Mouse (Mus musculus) CH12.LX (cell line): ENCODE results near the gene Syne1. TPM values are rescaled to one million over a fixed set of nuclear protein-coding genes. Genes with fewer than 3 reads are reported as not detected.

Source experiments
- DNase-seq: peaks from one replicate; pipeline ENCODE4 v3.0.0-alpha.2; 2013; ENCODE audit errors: extremely low read depth
- H3K27ac ChIP-seq: 2 replicates; pipeline ENCODE4 v1.5.1; 2012; ENCODE audit warnings: low read depth, mild to moderate bottlenecking, control low read depth, moderate library complexity; ENCODE audit not compliant: insufficient read depth
- H3K27me3 ChIP-seq: replicated peaks from 2 replicates; pipeline ENCODE3; 2012; ENCODE audit warnings: inconsistent platforms
- H3K36me3 ChIP-seq, 2 experiments: replicated peaks in 1 of 2; 2 replicates each; pipeline versions ENCODE3 to v1.6.1; 2012; ENCODE audit warnings: inconsistent platforms in 1 of 2, low read length in 1 of 2, mild to moderate bottlenecking in 1 of 2, mixed read lengths in 1 of 2, moderate library complexity in 1 of 2; ENCODE audit not compliant: control insufficient read depth in 1 of 2, insufficient read depth in 1 of 2
- H3K4me1 ChIP-seq, 2 experiments: 2 replicates each; pipeline ENCODE4 v1.6.1; 2012; ENCODE audit warnings: inconsistent platforms in 1 of 2, moderate library complexity in 1 of 2; ENCODE audit not compliant: insufficient read depth in 2 of 2, control insufficient read depth in 1 of 2
- H3K4me2 ChIP-seq: 2 replicates; pipeline ENCODE4 v1.6.1; 2012; ENCODE audit warnings: low read depth, mild to moderate bottlenecking, control low read depth; ENCODE audit not compliant: poor library complexity, insufficient read depth, severe bottlenecking
- H3K4me3 ChIP-seq, 3 experiments: fragments of 150-350 bp in 1 of 3; sonication (generic) in 1 of 3; replicated peaks in 1 of 3; 2 replicates each; pipeline versions ENCODE3 to v1.5.1; 2011 to 2012; ENCODE audit warnings: low read depth in 2 of 3, low read length in 2 of 3, mild to moderate bottlenecking in 2 of 3, moderate library complexity in 2 of 3, control low read depth in 1 of 3, improper control_type of control experiment in 1 of 3, inconsistent platforms in 1 of 3, mixed read lengths in 1 of 3; ENCODE audit not compliant: poor library complexity in 1 of 3
- H3K79me2 ChIP-seq: replicated peaks from 2 replicates; pipeline ENCODE4 v1.6.1; 2012; ENCODE audit warnings: mild to moderate bottlenecking, moderate library complexity; ENCODE audit not compliant: control insufficient read depth, poor library complexity, insufficient read depth, severe bottlenecking; ENCODE audit errors: extremely low read depth
- H3K9ac ChIP-seq: 2 replicates; pipeline ENCODE4 v1.6.1; 2012; ENCODE audit warnings: low read depth, mild to moderate bottlenecking, control low read depth, moderate library complexity; ENCODE audit not compliant: insufficient read depth
- H3K9me3 ChIP-seq: replicated peaks from 2 replicates; pipeline ENCODE3; 2012; ENCODE audit warnings: low read length, inconsistent platforms, mixed read lengths
- CHD2 ChIP-seq: IDR thresholded peaks from 2 replicates; pipeline ENCODE4 v1.6.1; 2011; ENCODE audit warnings: low read length, improper control_type of control experiment
- E2F4 ChIP-seq: IDR thresholded peaks from 2 replicates; pipeline ENCODE4 v1.6.1; 2011; ENCODE audit warnings: low read depth, low read length, improper control_type of control experiment; ENCODE audit not compliant: insufficient replicate concordance
- ELF1 ChIP-seq: IDR thresholded peaks from 2 replicates; pipeline ENCODE4 v1.6.1; 2014; ENCODE audit warnings: low read depth, mild to moderate bottlenecking, inconsistent platforms, low read length, improper control_type of control experiment
- EP300 ChIP-seq: IDR thresholded peaks from 2 replicates; pipeline ENCODE4 v1.6.1; 2011; ENCODE audit warnings: low read length, improper control_type of control experiment
- GABPA ChIP-seq: IDR thresholded peaks from 2 replicates; pipeline ENCODE4 v1.6.1; 2012; ENCODE audit warnings: low read depth, low read length, improper control_type of control experiment, inconsistent platforms; ENCODE audit not compliant: insufficient replicate concordance
- HCFC1 ChIP-seq: IDR thresholded peaks from 2 replicates; pipeline ENCODE4 v1.6.1; 2012; ENCODE audit warnings: low read depth, mild to moderate bottlenecking, inconsistent platforms, low read length, improper control_type of control experiment
- IRF4 ChIP-seq: IDR thresholded peaks from 2 replicates; pipeline ENCODE4 v1.6.1; 2014; ENCODE audit warnings: low read depth, mild to moderate bottlenecking, inconsistent platforms, low read length, improper control_type of control experiment
- JUN ChIP-seq: IDR thresholded peaks from 2 replicates; pipeline ENCODE4 v1.6.1; 2011; ENCODE audit warnings: low read depth, mild to moderate bottlenecking, low read length, improper control_type of control experiment, moderate library complexity; ENCODE audit not compliant: insufficient read depth
- JUND ChIP-seq: conservative IDR thresholded peaks from 2 replicates; pipeline ENCODE4 v1.6.1; 2011; ENCODE audit warnings: low read depth, low read length, improper control_type of control experiment
- KAT2A ChIP-seq: IDR thresholded peaks from 2 replicates; pipeline ENCODE4 v1.6.1; 2012; ENCODE audit warnings: low read length, improper control_type of control experiment, inconsistent platforms; ENCODE audit not compliant: insufficient replicate concordance
- MAX ChIP-seq: IDR thresholded peaks from 2 replicates; pipeline ENCODE4 v1.6.1; 2011; ENCODE audit warnings: low read length, improper control_type of control experiment
- MEF2A ChIP-seq: IDR thresholded peaks from 2 replicates; pipeline ENCODE4 v1.6.1; 2014; ENCODE audit warnings: low read depth, mild to moderate bottlenecking, inconsistent platforms, low read length, improper control_type of control experiment, borderline replicate concordance
- MXI1 ChIP-seq: IDR thresholded peaks from 2 replicates; pipeline ENCODE4 v1.6.1; 2011; ENCODE audit warnings: mild to moderate bottlenecking, low read depth, low read length, improper control_type of control experiment
- NELFE ChIP-seq: IDR thresholded peaks from 2 replicates; pipeline ENCODE4 v1.6.1; 2011; ENCODE audit warnings: low read depth, low read length, improper control_type of control experiment
- NRF1 ChIP-seq: IDR thresholded peaks from 2 replicates; pipeline ENCODE4 v1.6.1; 2014; ENCODE audit warnings: low read depth, mild to moderate bottlenecking, inconsistent platforms, low read length, improper control_type of control experiment, moderate library complexity
- POLR2A ChIP-seq: IDR thresholded peaks from 2 replicates; pipeline ENCODE4 v1.6.1; 2011; ENCODE audit warnings: low read depth, mild to moderate bottlenecking, improper control_type of control experiment, low read length
- POLR2AphosphoS2 ChIP-seq: IDR thresholded peaks from 2 replicates; pipeline ENCODE4 v1.6.1; 2011; ENCODE audit warnings: low read depth, low read length, improper control_type of control experiment
- RCOR1 ChIP-seq: conservative IDR thresholded peaks from 2 replicates; pipeline ENCODE4 v1.6.1; 2012; ENCODE audit warnings: low read depth, mild to moderate bottlenecking, inconsistent platforms, low read length, improper control_type of control experiment
- SIN3A ChIP-seq: IDR thresholded peaks from 2 replicates; pipeline ENCODE4 v1.6.1; 2012; ENCODE audit warnings: low read length, improper control_type of control experiment, inconsistent platforms
- SMC3 ChIP-seq: IDR thresholded peaks from 2 replicates; pipeline ENCODE4 v1.6.1; 2011; ENCODE audit warnings: low read depth, low read length, improper control_type of control experiment
- TCF12 ChIP-seq: IDR thresholded peaks from 2 replicates; pipeline ENCODE4 v1.6.1; 2014; ENCODE audit warnings: low read depth, mild to moderate bottlenecking, inconsistent platforms, low read length, improper control_type of control experiment
- UBTF ChIP-seq: IDR thresholded peaks from 2 replicates; pipeline ENCODE4 v1.6.1; 2012; ENCODE audit warnings: low read depth, mild to moderate bottlenecking, inconsistent platforms, low read length, improper control_type of control experiment, moderate library complexity
- USF1 ChIP-seq: IDR thresholded peaks from 2 replicates; pipeline ENCODE4 v1.6.1; 2014; ENCODE audit warnings: low read depth, mild to moderate bottlenecking, inconsistent platforms, low read length, improper control_type of control experiment
- ZC3H11A ChIP-seq: IDR thresholded peaks from 2 replicates; pipeline ENCODE4 v1.6.1; 2012; ENCODE audit warnings: low read depth, mild to moderate bottlenecking, inconsistent platforms, low read length, improper control_type of control experiment
- ZKSCAN1 ChIP-seq: IDR thresholded peaks from 2 replicates; pipeline ENCODE4 v1.6.1; 2012; ENCODE audit warnings: low read depth, inconsistent platforms, low read length, improper control_type of control experiment, borderline replicate concordance
- ZMIZ1 ChIP-seq: IDR thresholded peaks from 2 replicates; pipeline ENCODE4 v1.6.1; 2012; ENCODE audit warnings: low read depth, mild to moderate bottlenecking, inconsistent platforms, low read length, improper control_type of control experiment
- ZNF384 ChIP-seq: IDR thresholded peaks from 2 replicates; pipeline ENCODE4 v1.6.1; 2012; ENCODE audit warnings: low read depth, low read length, improper control_type of control experiment, inconsistent platforms
- dilution Hi-C: fragments of 300-500 bp; cut with MboI; formaldehyde crosslinking; loops from 2 replicates; pipeline ENCODE4 v1.14.3; 2020; ENCODE audit warnings: low sequenced_read_pairs; ENCODE audit not compliant: extremely low pct_unique_long_range_greater_than_20kb, extremely low pct_ligation_motif_present
- in situ Hi-C: fragments of 300-500 bp; cut with MboI; formaldehyde crosslinking; loops from 3 replicates; pipeline ENCODE4 v1.14.3; 2019; ENCODE audit warnings: low sequenced_read_pairs, low pct_ligation_motif_present, low pct_unique_long_range_greater_than_20kb, mixed read lengths
- polyA plus RNA-seq: library from polyadenylated mRNA; unstranded; fragments of >175 nt; gene quantifications from 2 replicates; pipeline ENCODE4 v1.2.1, GENCODE M21; 2012; ENCODE audit warnings: low read depth; ENCODE audit not compliant: insufficient read length
- total RNA-seq, 2 experiments: library from RNA; depleted of rRNA; stranded (reverse); fragments of 300-350 nt in 1 of 2; fragments of >200 nt in 1 of 2; gene quantifications; 2 replicates each; pipeline ENCODE4 v1.2.3; 2012 to 2014

Syne1 gene
- total and polyA plus RNA-seq, 3 experiments: 3.1 to 7.6 (median 3.6) TPM

- TF ChIP-seq ZMIZ1 (no peak), MXI1 (no peak), ZC3H11A (no peak), ZKSCAN1 (no peak), E2F4 (no peak), TCF12 (no peak), NRF1 (no peak), MEF2A (no peak), UBTF (no peak), HCFC1 (no peak), USF1 (no peak), MAX (no peak), JUND (no peak), POLR2AphosphoS2 (no peak), NELFE (no peak)
- peaks cover 3 to 14% of the 10 kb centered on the region in 2 experiments for H3K4me1 ChIP-seq
- in situ Hi-C loops (no loop called here), dilution Hi-C loops (no loop called here)
- no peak for DNase-seq
- H3K4me3 ChIP-seq: no peak overlapping the region
- H3K27ac ChIP-seq: no peak overlapping the region
- no peaks in the 10 kb centered on the region for H3K36me3 ChIP-seq
- H3K79me2 ChIP-seq: no peaks in the 10 kb centered on the region
- H3K4me2 ChIP-seq: no peak overlapping the region
- H3K27me3 ChIP-seq: no peaks in the 10 kb centered on the region
- no peak overlapping the region for H3K9ac ChIP-seq
- H3K9me3 ChIP-seq: no peaks in the 10 kb centered on the region
Measured at GRCm38 (mm10) chr10:5205977-5206376, 345.3 kb downstream of the Syne1 start.

GRCm38 (mm10) chr10:5205570-5205969 is 345.7 kb downstream of the Syne1 start:
- Histone ChIP-seq H3K9me3 (no peaks in the 10 kb centered on the region), H3K4me1 (peaks cover 3 to 14% of the 10 kb centered on the region in 2 experiments), H3K4me2 (no peak overlapping the region), H3K79me2 (no peaks in the 10 kb centered on the region), H3K9ac (no peak overlapping the region), H3K27ac (no peak overlapping the region), H3K27me3 (no peaks in the 10 kb centered on the region), H3K36me3 (no peaks in the 10 kb centered on the region), H3K4me3 (no peak overlapping the region)
- in situ Hi-C loops (no loop called here), dilution Hi-C loops (no loop called here)
- DNase-seq: no peak
- TF ChIP-seq RCOR1 (no peak), NRF1 (no peak), POLR2A (no peak), GABPA (no peak), IRF4 (no peak), MXI1 (no peak), CHD2 (no peak), ELF1 (no peak), ZC3H11A (no peak), JUN (no peak), KAT2A (no peak), EP300 (no peak), E2F4 (no peak), ZKSCAN1 (no peak), SMC3 (no peak), UBTF (no peak), ZNF384 (no peak), SIN3A (no peak)
